Mouse (Mus musculus) forebrain, embryonic 12.5 days (tissue): ENCODE data around the gene Galnt18. TPM values are rescaled to one million over a fixed set of nuclear protein-coding genes. Genes with fewer than 3 reads are reported as not detected.

Source experiments
- ATAC-seq: fragments of 200-750 bp; cut with Nextera tagmentation; 2 replicates; pipeline ENCODE4 v1.8.0; 2017; ENCODE audit warnings: moderate TSS enrichment; ENCODE audit not compliant: low FRiP score
- H3K27ac ChIP-seq: fragments of 300-500 bp; sonication (generic); 2 replicates; pipeline ENCODE4 v1.5.1; 2016; ENCODE audit warnings: mild to moderate bottlenecking
- H3K27me3 ChIP-seq: fragments of 300-500 bp; sonication (generic); 2 replicates; pipeline ENCODE4 v1.6.1; 2016; ENCODE audit warnings: mild to moderate bottlenecking
- H3K36me3 ChIP-seq: fragments of 300-500 bp; sonication (generic); replicated peaks from 2 replicates; pipeline ENCODE4 v1.6.1; 2016; ENCODE audit warnings: mild to moderate bottlenecking
- H3K4me1 ChIP-seq: fragments of 300-500 bp; sonication (generic); 2 replicates; pipeline ENCODE4 v1.6.1; 2016
- H3K4me2 ChIP-seq: fragments of 300-500 bp; sonication (generic); 2 replicates; pipeline ENCODE4 v1.6.1; 2016; ENCODE audit warnings: mild to moderate bottlenecking, moderate library complexity
- H3K4me3 ChIP-seq: fragments of 300-500 bp; sonication (generic); replicated peaks from 2 replicates; pipeline ENCODE4 v1.5.1; 2016; ENCODE audit warnings: mild to moderate bottlenecking
- H3K9ac ChIP-seq: fragments of 300-500 bp; sonication (generic); 2 replicates; pipeline ENCODE4 v1.6.1; 2016; ENCODE audit warnings: mild to moderate bottlenecking
- H3K9me3 ChIP-seq: fragments of 300-500 bp; sonication (generic); 2 replicates; pipeline ENCODE4 v1.6.1; 2016
- WGBS: fragments of 180-500 bp; shearing (Covaris S2); methylation state at CpG from one replicate; pipeline ENCODE4 v1.1.7; 2016; 5-methylcytosine and 5-hydroxymethylcytosine counted together
- polyA plus RNA-seq: library from polyadenylated mRNA; unstranded; fragments of >200 nt; fragmentation: Nextera tagmentation; extraction: Ambion mirVana; gene quantifications from 2 replicates; pipeline ENCODE4 v1.2.1, GENCODE M21; 2016

Galnt18 gene
- polyA plus RNA-seq, 1 experiment from 2014 or later = 5.6 TPM

- Histone ChIP-seq H3K4me2 (no peak overlapping the region), H3K4me3 (no peak overlapping the region), H3K9me3 (no peaks in the 10 kb centered on the region), H3K36me3 (no peaks in the 10 kb centered on the region), H3K4me1 (no peaks in the 10 kb centered on the region), H3K9ac (no peak overlapping the region), H3K27ac (no peak overlapping the region), H3K27me3 (no peaks in the 10 kb centered on the region)
- no peak for ATAC-seq
- WGBS = 88% methylated on average over 2 of the region's 2 CpGs
Measured at GRCm38 (mm10) chr7:111515471-111515870, 264.3 kb downstream of the Galnt18 start.

- H3K27ac ChIP-seq = no peak overlapping the region
- ATAC-seq = no peak
- H3K27me3 ChIP-seq = no peaks in the 10 kb centered on the region
- H3K9me3 ChIP-seq = no peaks in the 10 kb centered on the region
- no peak overlapping the region for H3K4me3 ChIP-seq
- 77% methylated on average over 2 of the region's 2 CpGs for WGBS
- no peak overlapping the region for H3K9ac ChIP-seq
- no peaks in the 10 kb centered on the region for H3K4me1 ChIP-seq
- H3K4me2 ChIP-seq = no peak overlapping the region
- H3K36me3 ChIP-seq = no peaks in the 10 kb centered on the region
Measured at GRCm38 (mm10) chr7:111509167-111509854, 270.5 kb downstream of the Galnt18 start.

GRCm38 (mm10) chr7:111500616-111501015, 279.2 kb downstream of the Galnt18 start:
- H3K4me2 ChIP-seq = no peak overlapping the region
- no peak overlapping the region for H3K9ac ChIP-seq
- no peaks in the 10 kb centered on the region for H3K36me3 ChIP-seq
- H3K9me3 ChIP-seq = no peaks in the 10 kb centered on the region
- H3K4me1 ChIP-seq = no peaks in the 10 kb centered on the region
- no peak overlapping the region for H3K4me3 ChIP-seq
- H3K27me3 ChIP-seq = 0 out of 2 replicates have a peak, but pooled peaks cover 4% of the 10 kb centered on the region
- 61% methylated on average over 2 of the region's 2 CpGs for WGBS
- ATAC-seq = no peak
- no peak overlapping the region for H3K27ac ChIP-seq

GRCm38 (mm10) chr7:111499255-111499790, 280.5 kb downstream of the Galnt18 start:
- Histone ChIP-seq H3K27ac (no peak overlapping the region), H3K4me1 (no peaks in the 10 kb centered on the region), H3K27me3 (0 out of 2 replicates have a peak, but pooled peaks cover 4% of the 10 kb centered on the region), H3K4me3 (no peak overlapping the region), H3K9ac (no peak overlapping the region), H3K36me3 (no peaks in the 10 kb centered on the region), H3K9me3 (no peaks in the 10 kb centered on the region), H3K4me2 (no peak overlapping the region)
- 57% methylated on average over 2 of the region's 2 CpGs for WGBS
- ATAC-seq = no peak

- no peak for ATAC-seq
Measured at GRCm38 (mm10) chr7:111497191-111497590, 282.6 kb downstream of the Galnt18 start.

GRCm38 (mm10) chr7:111492242-111492949, 287.4 kb downstream of the Galnt18 start:
- Histone ChIP-seq H3K9me3 (no peaks in the 10 kb centered on the region), H3K27ac (no peak overlapping the region), H3K36me3 (no peaks in the 10 kb centered on the region), H3K4me1 (peaks cover 2% of the 10 kb centered on the region; the same call in 1 of the 2 replicates), H3K4me3 (no peak overlapping the region), H3K9ac (no peak overlapping the region), H3K27me3 (no peaks in the 10 kb centered on the region), H3K4me2 (no peak overlapping the region)
- 81% methylated on average over 5 of the region's 5 CpGs for WGBS
- no peak for ATAC-seq

More at GRCm38 (mm10) chr7:111497191-111497590, 282.6 kb downstream of the Galnt18 start:
- Histone ChIP-seq H3K4me1 (no peaks in the 10 kb centered on the region), H3K9me3 (no peaks in the 10 kb centered on the region), H3K36me3 (no peaks in the 10 kb centered on the region), H3K27ac (no peak overlapping the region), H3K27me3 (no peaks in the 10 kb centered on the region), H3K4me3 (no peak overlapping the region), H3K4me2 (no peak overlapping the region), H3K9ac (no peak overlapping the region)
- WGBS = 85% methylated on average over 6 of the region's 6 CpGs

GRCm38 (mm10) chr7:111491566-111491965, 288.2 kb downstream of the Galnt18 start:
- Histone ChIP-seq H3K4me2 (no peak overlapping the region), H3K9ac (no peak overlapping the region), H3K36me3 (no peaks in the 10 kb centered on the region), H3K9me3 (no peaks in the 10 kb centered on the region), H3K4me3 (no peak overlapping the region), H3K4me1 (peaks cover 9% of the 10 kb centered on the region), H3K27me3 (no peaks in the 10 kb centered on the region), H3K27ac (no peak overlapping the region)
- no peak for ATAC-seq
- 95% methylated on average over 2 of the region's 2 CpGs for WGBS

- Histone ChIP-seq H3K4me1 (peaks cover 9% of the 10 kb centered on the region), H3K9me3 (no peaks in the 10 kb centered on the region), H3K36me3 (no peaks in the 10 kb centered on the region), H3K27me3 (no peaks in the 10 kb centered on the region), H3K4me3 (no peak overlapping the region), H3K4me2 (no peak overlapping the region), H3K27ac (no peak overlapping the region), H3K9ac (no peak overlapping the region)
- ATAC-seq = no peak
- WGBS = 18% methylated on average over 3 of the region's 3 CpGs
Measured at GRCm38 (mm10) chr7:111486811-111487333, 292.9 kb downstream of the Galnt18 start.

- Histone ChIP-seq H3K4me1 (peaks cover 9% of the 10 kb centered on the region), H3K27ac (no peak overlapping the region), H3K4me3 (no peak overlapping the region), H3K27me3 (no peaks in the 10 kb centered on the region), H3K36me3 (no peaks in the 10 kb centered on the region), H3K9ac (no peak overlapping the region), H3K9me3 (no peaks in the 10 kb centered on the region), H3K4me2 (no peak overlapping the region)
- WGBS = 87% methylated on average over 4 of the region's 4 CpGs
- no peak for ATAC-seq
Measured at GRCm38 (mm10) chr7:111483896-111484295, 295.9 kb downstream of the Galnt18 start.

GRCm38 (mm10) chr7:111483321-111483720, 296.5 kb downstream of the Galnt18 start:
- no peak overlapping the region for H3K4me3 ChIP-seq
- H3K4me1 ChIP-seq = peaks cover 9% of the 10 kb centered on the region
- ATAC-seq = no peak
- H3K4me2 ChIP-seq = no peak overlapping the region
- H3K27ac ChIP-seq = no peak overlapping the region
- H3K36me3 ChIP-seq = no peaks in the 10 kb centered on the region
- no peak overlapping the region for H3K9ac ChIP-seq
- no peaks in the 10 kb centered on the region for H3K9me3 ChIP-seq
- WGBS = 95% methylated on average over 3 of the region's 3 CpGs
- no peaks in the 10 kb centered on the region for H3K27me3 ChIP-seq

- no peak overlapping the region for H3K9ac ChIP-seq
- H3K4me3 ChIP-seq = no peak overlapping the region
- no peaks in the 10 kb centered on the region for H3K36me3 ChIP-seq
- no peak overlapping the region for H3K27ac ChIP-seq
- no peak for ATAC-seq
- no peak overlapping the region for H3K4me2 ChIP-seq
- WGBS = 62% methylated on average over 5 of the region's 5 CpGs
- H3K4me1 ChIP-seq = no peaks in the 10 kb centered on the region
- no peaks in the 10 kb centered on the region for H3K27me3 ChIP-seq
- no peaks in the 10 kb centered on the region for H3K9me3 ChIP-seq
Measured at GRCm38 (mm10) chr7:111467715-111468114, 312.1 kb downstream of the Galnt18 start.

GRCm38 (mm10) chr7:111466720-111467119, 313.1 kb downstream of the Galnt18 start:
- Histone ChIP-seq H3K4me3 (no peak overlapping the region), H3K27ac (no peak overlapping the region), H3K9me3 (no peaks in the 10 kb centered on the region), H3K9ac (no peak overlapping the region), H3K27me3 (no peaks in the 10 kb centered on the region), H3K4me1 (no peaks in the 10 kb centered on the region), H3K4me2 (no peak overlapping the region), H3K36me3 (no peaks in the 10 kb centered on the region)
- WGBS = 75% methylated on average over 1 of the region's 1 CpGs
- no peak for ATAC-seq
